Mouse (Mus musculus) yolk sac, embryonic 10.5 days (tissue): ENCODE results near the gene Sumo2.
"Not testable (repeated sequence)": the region's sequence is repeated elsewhere in the genome, so short reads cannot be mapped to it uniquely, and the experiment has no call there.

Experiments used
- DNase-seq: peaks from one replicate; pipeline ENCODE4 v3.0.0-alpha.2; 2017; ENCODE audit warnings: low spot score

The Sumo2 gene

GRCm38 (mm10) chr11:115483726-115484125 lies 52.4 kb downstream of the Sumo2 start:
- DNase-seq, result peak; percentile 38

GRCm38 (mm10) chr11:115483278-115483677 lies 52.8 kb downstream of the Sumo2 start:
- no peak for DNase-seq

GRCm38 (mm10) chr11:115481553-115482259 lies 54.4 kb downstream of the Sumo2 start:
- DNase-seq, result no peak

GRCm38 (mm10) chr11:115478296-115478938 lies 57.7 kb downstream of the Sumo2 start:
- DNase-seq, result no peak

GRCm38 (mm10) chr11:115477388-115477787 lies 58.7 kb downstream of the Sumo2 start:
- not testable (repeated sequence) for DNase-seq

GRCm38 (mm10) chr11:115476630-115477029 lies 59.4 kb downstream of the Sumo2 start:
- DNase-seq, result not testable (repeated sequence)

GRCm38 (mm10) chr11:115475758-115476237 lies 60.3 kb downstream of the Sumo2 start:
- DNase-seq, result no peak

GRCm38 (mm10) chr11:115475025-115475757 lies 60.9 kb downstream of the Sumo2 start, which contains the start of gene Armc7:
Gene Armc7 (plus strand): TSS chr11:115475667.
- DNase-seq, result peak; percentile 94

GRCm38 (mm10) chr11:115473626-115474275 lies 62.3 kb downstream of the Sumo2 start:
- DNase-seq, result peak; percentile 88
